Mouse (Mus musculus): ENCODE data around the gene Ergic3. TPM values are rescaled to one million over a fixed set of nuclear protein-coding genes. Genes with fewer than 3 reads are reported as not detected.
A peak's percentile ranks its signal among the peaks of the same experiment; 100 is the strongest.

Ergic3 gene
- total RNA-seq, 2 experiments from 2014 or later, result 214 to 229 TPM

DNA sequence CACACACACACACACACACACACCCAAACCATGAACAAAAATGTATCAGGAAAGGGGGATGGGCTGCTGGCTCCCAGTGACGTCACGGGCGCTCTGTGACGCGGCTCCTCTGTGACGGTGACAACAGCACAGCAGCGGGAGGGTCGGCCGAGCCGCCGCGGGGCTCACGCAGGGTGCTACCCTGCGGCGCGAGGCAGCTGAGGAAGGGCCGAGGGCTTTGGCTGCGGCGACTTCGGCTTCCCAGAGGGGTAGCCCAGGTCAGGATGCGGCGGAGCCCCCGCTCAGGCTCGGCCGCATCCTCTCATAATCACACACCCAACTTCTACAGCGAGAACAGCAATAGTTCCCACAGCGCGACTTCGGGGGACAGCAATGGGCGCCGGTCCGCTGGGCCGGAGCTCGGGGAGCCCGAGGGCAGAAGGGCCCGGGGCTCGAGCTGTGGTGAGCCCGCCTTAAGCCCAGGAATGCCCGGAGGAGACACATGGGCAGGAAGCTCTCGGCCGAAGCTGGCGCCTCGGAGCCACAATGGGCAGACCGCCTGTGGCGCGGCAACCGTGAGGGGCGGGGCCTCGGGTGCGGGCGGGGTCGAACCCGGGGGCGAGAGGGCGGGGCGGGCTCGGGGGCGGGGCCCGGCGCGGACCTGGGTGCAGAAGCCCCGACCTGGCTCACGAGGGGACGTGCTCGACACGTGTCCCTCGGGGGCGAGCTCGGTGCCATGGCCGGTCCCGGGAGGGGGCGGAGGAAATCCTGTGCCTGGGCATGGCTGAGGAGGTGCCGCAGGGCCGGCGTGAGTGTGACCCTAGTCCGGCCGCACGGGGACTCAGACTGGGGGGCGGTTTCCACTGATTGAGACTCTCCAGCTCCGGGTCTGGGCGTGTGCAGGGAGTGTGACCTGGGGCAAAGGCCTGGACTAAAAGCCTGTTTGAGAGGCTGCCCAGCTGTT, 57.5 kb downstream of the Ergic3 start, which contains the start of gene Spag4:
Gene Spag4, plus strand, starts transcription at position 77 of the 943 bp plus-strand sequence.
- DNase-seq (ENCODE audit: low spot score in 2 of 2), result peak; percentile 35 to 64

DNA sequence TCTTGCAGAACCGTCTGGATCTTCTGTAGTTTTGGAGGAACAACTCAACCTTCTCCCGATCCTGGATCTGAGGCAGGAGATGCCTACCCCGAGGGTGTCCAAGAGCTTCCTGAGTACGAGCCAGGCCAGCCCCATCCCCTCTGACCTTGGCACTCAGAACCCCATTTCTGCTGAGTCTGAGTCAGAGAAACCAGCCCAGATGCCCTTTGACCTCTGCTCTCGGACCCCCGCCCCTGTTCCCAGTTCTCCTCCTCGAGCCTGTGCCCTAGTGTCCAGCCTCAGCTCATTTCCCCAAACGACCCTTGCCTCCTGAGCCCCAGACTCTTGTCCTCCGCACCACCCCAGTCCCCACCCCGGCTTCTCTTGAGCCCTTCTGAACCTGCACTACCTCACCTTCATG, 58.3 kb downstream of the Ergic3 start:
- no peak for DNase-seq (ENCODE audit: low spot score in 2 of 2)

Other genes with a start within 250 kb of the Ergic3 start
- gene Mmp24, start 232.7 kb upstream of the Ergic3 start, total RNA-seq (2021), result 10 to 100 TPM; 39.2 to 39.9 TPM
- gene BC029722, start 188.6 kb upstream of the Ergic3 start, total RNA-seq (2021), result 10 to 100 TPM; 57.3 to 64.4 TPM
- gene Eif6, start 181.1 kb upstream of the Ergic3 start, total RNA-seq (2021), result 10 to 100 TPM; 66.9 to 70.9 TPM
- not detected for gene Fam83c, start 173.2 kb upstream of the Ergic3 start, total RNA-seq (2021)
- 10 to 100 TPM; 83.7 to 84.9 TPM for gene Uqcc1, start 77.7 kb upstream of the Ergic3 start, total RNA-seq (2021)
- not detected for gene Gm15557, start 67.3 kb upstream of the Ergic3 start, total RNA-seq (2021)
- under 1 TPM; 0.12 to 0.13 TPM for gene Gdf5, start 62.7 kb upstream of the Ergic3 start, total RNA-seq (2021)
- gene Cep250, start 51.6 kb upstream of the Ergic3 start, total RNA-seq (2021), result 10 to 100 TPM; 18.8 to 21.7 TPM
- gene 6430550D23Rik, start 68 bp upstream of the Ergic3 start, total RNA-seq (2021), result 1 to 10 TPM; 1.4 to 1.5 TPM
- gene Fer1l4, start 44.9 kb downstream of the Ergic3 start, total RNA-seq (2021), result not detected
- 1 to 10 TPM; 2.5 to 3.5 TPM for gene Spag4, start 57.1 kb downstream of the Ergic3 start, total RNA-seq (2021)
- gene Cpne1, start 103.9 kb downstream of the Ergic3 start, total RNA-seq (2021), result 10 to 100 TPM; 23.1 to 32.0 TPM
- 10 to 100 TPM; 31.8 to 32.1 TPM for gene Rbm12, start 103.9 kb downstream of the Ergic3 start, total RNA-seq (2021)
- gene Gm28036, start 119.0 kb downstream of the Ergic3 start, total RNA-seq (2021), result 10 to 100 TPM; 23.3 to 26.4 TPM
- 100 to 1,000 TPM; 156 to 158 TPM for gene Romo1, start 136.0 kb downstream of the Ergic3 start, total RNA-seq (2021)
- 10 to 100 TPM; 43.6 to 44.3 TPM for gene Nfs1, start 136.1 kb downstream of the Ergic3 start, total RNA-seq (2021)
- 100 to 1,000 TPM; 309 to 321 TPM for gene Rbm39, start 172.2 kb downstream of the Ergic3 start, total RNA-seq (2021)
- gene Phf20, start 188.4 kb downstream of the Ergic3 start, total RNA-seq (2021), result 100 to 1,000 TPM; 104 to 108 TPM